Mouse (Mus musculus) urinary bladder, postnatal 36 days (tissue): ENCODE measurements around the gene Neb.

Source experiments
- DNase-seq, 2 experiments: peaks; one replicate each; pipeline ENCODE4 v3.0.0; 2022; ENCODE audit warnings: low spot score in 2 of 2, mixed read lengths in 1 of 2

Neb gene

DNA sequence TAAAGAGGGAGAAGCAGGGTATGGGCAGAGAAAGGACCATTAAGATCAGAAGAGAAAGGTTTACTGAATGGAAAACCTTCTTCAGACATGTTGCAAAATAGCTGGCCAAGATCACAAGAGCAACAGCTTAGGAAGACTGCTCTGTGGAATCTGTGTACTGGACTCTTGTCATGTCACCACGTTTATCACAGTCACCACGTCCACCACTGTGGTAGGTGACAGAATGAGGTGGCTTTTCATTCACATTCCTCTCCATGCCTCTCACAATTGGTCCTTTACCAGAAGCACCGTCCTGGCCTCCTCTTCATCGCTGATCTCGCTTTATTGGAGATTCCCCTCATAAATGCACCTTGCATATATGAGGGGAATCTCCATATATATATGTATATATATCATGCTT, 71.6 kb downstream of the Neb start:
- DNase-seq: no peak

DNA sequence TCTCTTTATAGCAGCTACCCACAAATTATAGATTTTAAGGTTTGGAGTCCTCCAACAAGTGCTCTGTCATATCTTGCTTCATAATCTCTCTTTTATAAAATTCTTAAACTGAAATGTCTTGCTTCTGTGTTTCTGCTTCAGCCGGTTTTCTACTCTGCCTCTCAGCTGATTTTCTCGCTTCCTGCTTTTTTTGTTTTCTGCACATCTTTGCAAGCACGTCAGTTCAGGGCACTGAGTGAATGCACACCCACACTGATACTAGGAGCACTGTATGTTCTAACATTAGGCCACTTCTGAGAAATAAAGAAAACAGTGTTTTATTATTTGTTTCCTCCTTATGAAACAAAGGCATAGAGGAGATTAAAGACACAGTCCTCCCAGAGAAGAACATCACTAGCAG, 73.7 kb downstream of the Neb start:
- DNase-seq: no peak

DNA sequence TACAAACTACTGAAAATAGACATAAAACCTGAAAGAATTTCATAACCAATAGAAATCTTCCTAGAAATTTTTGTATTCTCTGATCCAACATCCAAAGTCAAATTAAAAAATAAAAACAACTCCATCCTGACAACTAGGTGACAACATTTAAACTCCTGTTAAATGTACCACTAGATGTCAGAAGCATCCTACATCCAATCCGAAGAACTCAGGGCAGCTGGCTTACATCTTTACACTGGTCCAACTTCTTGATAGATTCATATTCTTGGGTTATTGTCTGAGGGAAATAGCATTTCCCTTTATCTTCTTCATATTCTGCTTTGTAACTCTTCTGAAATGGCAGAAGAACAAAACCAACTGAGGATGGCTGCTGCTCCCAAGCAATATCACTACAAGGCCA, 74.9 kb downstream of the Neb start:
- no peak for DNase-seq

DNA sequence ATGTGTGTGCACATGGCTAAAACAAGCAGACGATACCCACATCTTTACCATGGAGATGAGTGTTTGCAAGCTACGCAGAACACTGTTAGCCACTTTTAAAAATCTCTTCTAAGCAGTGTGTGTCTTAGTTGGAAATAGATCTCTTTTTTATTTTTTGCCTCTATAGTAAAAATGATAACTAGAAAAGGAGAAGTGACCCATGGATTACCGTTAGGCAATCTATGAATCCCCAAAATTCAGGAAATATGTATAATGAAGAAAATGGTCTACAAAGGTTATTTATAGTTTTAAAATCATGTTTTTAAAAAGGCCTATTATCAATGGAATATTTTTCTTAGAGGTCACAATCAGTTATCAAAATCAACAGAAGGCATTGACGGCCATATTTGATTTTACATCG, 80.3 kb downstream of the Neb start:
- no peak for DNase-seq

DNA sequence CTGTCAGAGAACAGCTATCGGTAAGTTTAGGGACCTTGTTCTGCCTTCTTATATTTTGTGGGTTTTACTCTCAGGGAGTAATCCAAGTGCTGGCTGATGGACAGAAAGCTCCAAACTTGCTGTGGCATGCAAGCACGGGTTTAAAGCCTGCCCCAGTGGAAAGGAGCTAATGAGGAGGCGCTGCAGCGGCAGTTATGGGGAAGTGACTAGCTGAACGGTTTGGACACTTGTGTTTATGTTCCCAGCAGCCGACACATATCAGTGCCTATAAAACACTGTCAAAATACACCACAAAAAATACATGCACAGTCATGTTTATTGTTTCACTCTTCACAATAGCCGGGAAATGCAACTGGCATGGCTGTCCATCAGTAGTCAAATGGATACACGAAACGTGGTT, 81.5 kb downstream of the Neb start:
- no peak for DNase-seq

DNA sequence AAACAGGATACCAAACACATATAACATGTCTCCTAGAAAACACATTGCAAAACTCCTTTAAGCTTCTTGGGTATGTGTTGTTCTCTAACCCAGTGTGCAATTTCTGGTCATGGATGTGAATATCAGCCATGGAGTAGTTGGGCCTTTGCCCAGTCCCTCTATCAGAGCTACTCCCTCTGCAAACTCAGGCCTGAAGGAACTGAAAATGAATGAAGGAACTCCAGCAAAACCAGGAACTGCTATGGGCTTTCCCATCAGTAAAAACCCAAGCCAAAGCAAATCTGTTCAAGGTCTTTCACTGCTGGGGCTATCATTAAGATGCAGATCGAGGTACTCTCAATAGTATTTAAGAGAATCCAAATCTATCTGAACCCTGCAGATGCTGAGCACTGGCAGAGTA, 90.8 kb downstream of the Neb start:
- no peak for DNase-seq

DNA sequence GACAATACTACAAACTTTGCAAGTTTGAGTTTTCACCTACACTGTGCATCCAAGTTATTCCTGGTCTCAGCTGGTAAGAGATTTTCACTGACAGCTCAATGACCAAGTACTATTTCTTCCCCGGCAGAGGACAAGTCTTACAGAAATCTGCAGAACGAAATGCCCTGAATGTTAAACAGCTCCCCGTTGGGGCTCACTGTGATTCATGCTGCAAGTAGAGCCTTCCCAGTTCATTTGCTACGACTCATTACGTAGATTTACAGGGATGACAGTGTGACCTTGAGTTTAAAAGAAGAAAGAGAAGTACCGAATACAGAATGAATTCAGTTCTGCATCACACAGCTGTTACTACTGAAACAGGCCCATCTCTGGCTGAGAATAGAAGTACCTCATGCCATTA, 91.9 kb downstream of the Neb start:
- DNase-seq: no peak

DNA sequence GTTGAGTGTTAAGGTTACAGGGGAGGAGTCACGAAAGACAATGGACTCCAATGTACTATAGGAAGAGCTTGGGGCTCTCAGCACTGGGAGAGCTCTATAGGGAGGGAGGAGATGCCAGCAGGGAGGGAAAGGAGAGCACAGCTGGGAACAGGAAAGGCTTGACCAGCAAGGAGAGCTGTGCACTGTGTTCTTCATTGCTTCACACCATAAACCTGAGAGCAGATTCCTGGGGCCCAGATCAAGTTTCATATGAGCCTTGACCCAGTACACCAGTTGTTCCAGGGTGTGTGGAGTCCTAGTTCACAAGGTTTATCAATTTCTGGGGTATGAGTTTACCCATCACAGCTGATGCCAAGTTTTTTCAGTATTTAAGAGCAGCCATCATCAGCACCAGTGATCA, 106.1 kb downstream of the Neb start:
- no peak for DNase-seq

DNA sequence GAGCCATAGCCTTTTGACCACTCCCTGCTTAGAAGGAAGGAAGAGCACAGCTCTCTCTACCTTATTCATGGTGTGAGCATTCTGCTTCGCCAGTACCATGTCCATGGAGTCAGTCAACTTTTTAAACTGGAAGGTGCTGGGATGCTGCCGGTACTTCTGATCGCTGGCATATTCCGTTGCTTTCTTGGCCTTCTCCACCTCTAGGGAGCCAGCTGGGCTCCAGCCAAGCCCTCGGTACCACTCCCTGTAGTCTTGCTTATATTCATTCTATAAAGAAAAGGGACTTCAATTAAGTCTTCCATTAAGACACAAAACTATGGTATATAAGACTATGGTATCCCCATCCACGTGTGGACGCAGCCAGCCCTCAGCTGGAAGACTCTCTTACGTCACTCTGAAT, 107.4 kb downstream of the Neb start:
- DNase-seq: no peak

DNA sequence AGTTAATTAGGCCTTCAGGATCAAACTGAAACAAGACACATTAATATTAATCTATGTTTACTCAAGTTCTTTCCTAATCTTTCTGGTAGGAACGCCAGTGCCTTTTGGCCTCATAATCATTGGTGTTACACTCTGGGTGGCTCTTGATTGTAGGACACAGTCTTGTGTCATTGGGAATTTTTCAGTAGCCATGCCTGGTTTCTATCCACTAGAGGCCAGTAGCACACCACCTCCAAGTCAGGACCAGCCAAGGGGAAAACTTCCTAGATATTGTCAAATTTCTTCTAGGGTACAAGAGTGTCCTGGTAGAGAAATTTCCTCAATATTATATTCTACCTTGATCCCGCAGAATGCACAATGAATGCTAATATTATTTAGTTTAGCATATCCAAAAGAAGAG, 116.1 kb downstream of the Neb start:
- peak in 1 of 2 experiments; percentile 42 for DNase-seq

DNA sequence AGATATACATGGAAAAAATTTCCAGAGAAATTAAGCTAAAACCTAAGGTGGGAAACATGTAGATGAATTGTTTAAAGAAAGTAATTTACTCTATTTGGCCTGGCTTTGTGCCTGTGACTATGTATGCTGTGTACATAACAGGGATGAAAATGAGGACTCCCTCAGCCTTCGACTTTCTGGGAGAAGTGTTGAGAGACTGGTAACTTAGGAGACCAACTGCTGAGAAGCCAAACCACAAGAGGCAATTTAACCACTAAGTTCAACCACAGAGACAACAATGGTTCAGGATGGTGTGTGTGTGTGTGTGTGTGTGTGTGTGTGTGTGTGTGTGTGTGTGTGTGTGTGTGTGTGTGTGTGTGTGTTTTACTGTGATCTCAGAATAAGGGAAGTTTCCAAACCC, 126.2 kb downstream of the Neb start:
- no peak for DNase-seq

DNA sequence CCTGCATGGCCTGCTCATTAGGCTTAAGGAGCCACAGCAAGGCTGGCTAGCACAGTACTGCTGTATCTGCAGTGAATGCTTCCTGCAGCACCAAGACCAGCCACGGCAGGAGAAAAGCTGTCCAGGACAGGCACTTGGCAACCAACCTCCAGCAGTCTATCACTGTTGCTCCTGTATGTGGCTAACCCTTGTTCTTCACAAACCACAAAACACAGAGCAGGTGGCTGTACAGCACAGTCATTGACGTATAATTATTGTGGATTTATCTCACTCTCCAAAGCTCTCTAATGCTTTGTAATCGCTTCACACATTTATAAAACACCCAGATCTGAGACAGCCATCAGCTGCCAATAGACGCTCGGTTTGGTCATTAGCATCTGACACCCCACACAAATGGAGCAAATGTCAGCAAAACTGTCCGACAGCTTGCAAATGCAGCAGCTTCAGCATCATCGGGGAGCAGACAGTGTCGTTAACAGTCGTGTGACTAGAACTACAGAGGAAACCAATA, 129.9 kb downstream of the Neb start:
- DNase-seq: no peak

DNA sequence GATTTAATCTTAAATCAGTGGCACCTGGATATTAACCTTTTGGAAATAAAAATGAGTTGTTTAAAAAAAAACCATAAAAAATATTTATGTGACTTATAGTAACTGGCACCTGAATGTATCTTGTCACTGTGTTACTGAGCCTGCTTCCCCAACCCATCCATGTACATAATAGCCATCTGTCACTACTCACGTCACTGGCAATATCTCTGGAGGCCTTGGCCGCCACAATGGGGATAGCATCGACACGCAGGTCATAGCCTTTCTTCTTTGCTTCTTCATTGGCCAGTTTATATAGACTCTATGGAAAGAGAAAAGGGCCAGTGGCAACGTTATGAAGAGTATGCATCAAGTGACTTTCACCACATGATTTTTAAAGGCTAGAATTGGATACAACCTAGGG, 133.2 kb downstream of the Neb start:
- DNase-seq: no peak

DNA sequence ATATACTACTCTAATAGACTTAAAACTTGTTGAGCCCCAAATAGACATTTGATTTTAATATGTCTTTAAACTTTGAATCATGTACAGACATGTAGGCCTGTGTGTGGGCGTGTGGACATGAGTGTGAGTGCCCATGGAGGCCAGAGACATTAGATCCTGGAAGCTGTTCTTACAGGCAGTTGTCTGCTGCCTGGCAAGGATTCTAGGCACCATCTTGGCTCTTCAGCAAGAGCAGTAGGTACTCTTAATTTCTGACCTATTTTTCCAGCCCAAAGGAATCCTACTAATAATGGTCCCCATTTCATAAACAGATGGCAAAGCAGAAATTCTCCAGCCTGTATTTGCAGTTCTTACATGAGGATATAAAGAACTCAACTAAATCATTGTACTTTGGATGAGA, 135.6 kb downstream of the Neb start:
- DNase-seq: no peak

DNA sequence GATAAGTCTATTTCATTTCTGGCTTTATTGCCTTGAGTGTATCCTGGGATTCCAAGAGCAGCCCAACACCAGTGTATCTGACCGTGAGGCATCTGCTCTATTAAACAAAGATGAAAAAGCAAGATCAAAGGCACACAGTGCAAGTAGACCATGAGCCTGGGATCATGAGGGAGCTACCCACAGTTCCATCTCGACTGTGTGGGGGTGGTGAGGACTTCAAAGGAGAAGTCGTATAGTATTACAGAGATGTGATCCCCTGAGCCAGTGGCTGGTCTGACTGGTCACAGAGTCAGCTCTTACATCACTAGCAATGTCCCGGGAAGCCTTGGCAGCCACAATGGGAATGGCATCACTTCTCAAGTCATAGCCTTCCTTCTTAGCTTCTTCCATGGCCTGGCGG, 140.4 kb downstream of the Neb start:
- no peak for DNase-seq

DNA sequence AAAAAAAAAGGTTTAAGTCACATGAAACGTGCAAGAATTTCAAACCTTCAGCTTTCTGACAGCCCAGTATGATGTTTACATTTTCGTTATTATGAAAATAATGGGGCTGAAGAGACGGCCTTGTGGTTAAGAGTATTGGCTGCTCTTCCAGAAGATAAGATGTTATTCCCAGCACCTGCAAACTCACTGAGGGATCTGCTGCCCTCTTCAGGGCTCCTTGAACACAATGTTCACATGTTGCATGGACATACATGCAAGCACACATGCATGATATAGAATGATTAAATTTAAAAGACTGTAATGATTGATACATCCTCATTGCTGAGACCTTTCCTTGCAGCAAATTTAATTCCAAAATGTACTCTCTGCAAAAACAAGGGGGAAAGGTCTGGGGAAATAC, 150.7 kb downstream of the Neb start:
- no peak for DNase-seq

DNA sequence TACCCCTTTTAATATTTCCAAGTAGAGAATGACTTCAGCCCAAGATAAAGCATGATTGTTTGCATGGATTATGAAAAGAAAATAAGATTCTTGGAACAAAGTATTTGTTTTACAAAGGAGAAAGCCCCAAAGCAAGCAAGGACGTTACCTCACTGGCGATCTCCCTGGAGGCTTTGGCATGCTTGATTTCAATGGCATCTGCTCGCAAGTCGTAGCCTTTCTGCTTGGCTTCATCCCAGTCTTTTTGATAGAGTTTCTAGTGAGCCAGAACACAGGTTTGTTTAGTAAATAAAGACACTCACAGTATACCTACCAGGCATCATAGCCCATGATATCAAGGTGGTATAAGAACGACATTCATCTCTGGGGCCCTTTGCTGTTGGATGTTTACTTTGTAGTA, 153.9 kb downstream of the Neb start:
- no peak for DNase-seq

DNA sequence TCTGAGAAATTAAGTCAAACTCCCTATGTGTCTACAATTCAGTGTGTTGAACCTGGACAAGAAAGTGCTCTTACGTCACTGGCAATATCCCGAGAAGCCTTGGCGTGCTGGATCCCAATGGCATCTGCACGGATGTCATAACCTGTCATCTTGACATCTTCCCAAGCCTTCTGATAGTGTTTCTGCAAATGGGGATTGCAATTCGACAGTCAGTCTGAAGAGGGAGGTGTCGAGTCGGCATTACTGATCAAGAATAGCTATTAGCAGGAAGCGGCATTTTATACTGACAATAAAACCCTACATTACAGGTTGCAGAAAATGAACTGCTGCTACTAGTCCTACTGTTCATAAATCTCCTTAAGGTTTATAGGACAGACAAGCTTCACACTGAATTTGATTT, 158.2 kb downstream of the Neb start:
- DNase-seq: no peak

DNA sequence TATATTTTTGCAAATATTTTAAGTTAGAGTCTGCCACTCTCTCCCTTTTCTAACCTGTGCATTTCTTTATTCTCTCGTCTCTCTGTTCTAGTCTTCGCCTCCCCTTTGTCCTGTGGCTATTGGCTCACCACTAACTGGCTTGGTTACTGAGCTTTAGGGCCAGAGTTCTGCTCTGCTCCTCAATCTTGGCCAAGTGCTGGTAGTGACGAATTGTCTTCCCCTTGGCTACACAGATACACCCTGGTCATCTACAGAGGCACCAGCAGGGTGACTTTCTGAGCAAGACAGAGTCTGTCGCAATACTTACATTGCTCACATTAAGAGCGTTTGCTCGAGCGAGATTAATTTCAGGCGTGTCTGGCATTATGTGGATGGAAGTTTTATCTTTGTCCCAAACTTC, 162.3 kb downstream of the Neb start:
- DNase-seq: no peak

DNA sequence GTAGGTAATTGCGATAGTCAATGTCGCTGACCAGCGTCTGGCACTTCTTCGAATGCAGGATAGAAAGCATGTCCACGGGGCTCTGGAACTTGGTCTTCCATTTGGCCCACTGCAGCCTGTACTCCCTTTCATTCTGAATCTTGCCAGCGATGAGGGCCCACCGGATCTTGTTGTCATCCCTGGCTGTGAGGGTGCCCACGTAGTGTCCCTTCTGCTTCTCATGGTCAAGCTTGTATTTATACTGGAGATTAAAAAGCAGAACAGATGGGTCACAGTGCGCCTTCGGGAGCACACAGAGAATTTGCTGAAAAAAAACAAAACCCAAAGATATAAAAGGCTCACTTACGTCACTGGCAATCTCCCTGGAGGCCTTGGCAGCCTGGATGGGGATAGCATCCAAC, 165.7 kb downstream of the Neb start:
- DNase-seq: no peak

DNA sequence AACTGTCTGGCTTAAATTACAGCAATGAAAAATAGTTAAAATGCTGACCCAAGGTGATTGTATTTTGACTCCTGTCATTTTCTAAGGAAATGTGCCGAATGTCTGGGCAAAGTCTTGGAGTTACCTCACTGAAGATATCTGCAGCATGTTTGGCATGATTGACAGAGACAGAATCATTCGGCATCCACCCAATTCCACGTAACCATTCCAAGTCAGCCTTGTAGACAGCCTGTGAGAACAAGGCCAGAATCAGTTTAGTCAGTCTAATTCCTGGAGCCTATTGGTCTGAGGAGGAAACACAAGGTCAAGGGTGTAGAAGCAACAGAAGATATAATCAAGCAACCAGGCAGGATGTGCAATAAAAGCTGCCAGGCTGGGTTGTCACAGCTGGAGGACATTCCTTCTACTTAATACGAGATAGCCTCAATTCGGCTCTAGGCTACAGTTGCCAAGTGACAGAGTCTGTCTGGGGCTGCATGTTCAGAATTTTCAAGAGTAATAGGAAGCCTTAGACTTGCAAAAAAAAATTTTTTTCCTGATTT, 166.8 kb downstream of the Neb start:
- DNase-seq: no peak

DNA sequence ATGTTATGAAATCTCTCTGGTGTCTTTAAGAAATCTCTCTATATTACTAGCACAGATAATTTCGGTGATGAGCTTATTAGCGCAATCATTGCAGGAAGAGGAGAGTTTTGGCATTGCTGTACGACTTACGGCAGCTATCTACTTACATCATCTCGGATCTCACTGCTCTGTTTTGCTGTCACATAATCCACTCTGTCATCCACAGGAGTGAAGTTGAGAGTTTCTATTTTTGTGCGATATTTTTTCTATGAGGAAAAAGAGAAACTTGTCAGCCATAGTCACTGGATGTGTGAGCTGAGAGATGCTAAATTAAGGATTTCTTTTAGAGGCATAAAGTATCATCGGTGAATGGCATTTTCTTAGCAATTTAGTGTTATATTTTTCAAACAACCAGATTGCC, 167.6 kb downstream of the Neb start:
- DNase-seq: no peak

DNA sequence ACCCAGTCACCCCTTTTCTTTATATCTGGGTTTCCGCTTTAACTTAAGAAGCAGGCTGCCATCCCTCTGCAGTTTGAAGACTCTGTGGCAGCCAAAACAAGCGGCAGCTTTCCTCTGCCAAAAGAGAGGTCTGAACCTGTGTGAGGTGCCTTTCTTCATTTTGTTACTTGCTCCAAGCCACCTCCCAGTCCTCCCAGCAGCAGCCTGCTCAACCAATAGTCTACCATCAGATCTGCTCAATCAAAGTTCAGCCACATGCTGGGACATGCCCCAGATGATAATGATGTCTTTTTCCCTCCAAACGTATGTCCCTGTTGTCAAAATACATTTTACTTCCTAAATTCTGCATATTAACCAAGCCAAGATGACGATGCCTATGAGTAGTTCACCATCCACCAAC, 173.3 kb downstream of the Neb start:
- DNase-seq: no peak

DNA sequence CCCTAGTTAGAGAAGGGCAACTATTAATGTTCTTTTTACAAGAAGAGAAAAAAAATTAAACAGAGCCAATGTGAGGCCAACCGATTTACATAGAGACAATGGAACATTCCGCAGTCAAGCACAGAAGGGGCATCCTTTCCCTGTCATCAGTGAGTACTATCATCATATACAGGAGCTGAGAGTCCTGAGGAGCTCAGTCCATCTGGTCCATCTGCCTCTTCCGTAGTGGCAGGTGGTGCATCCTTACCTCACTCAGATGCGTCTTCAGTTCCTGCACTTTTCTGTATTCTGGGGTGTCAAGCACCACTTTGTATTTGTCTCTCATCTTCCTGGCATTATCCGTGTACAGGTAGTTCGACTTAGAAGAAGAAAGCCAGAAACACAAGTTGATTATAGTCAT, 184.6 kb downstream of the Neb start:
- no peak for DNase-seq

DNA sequence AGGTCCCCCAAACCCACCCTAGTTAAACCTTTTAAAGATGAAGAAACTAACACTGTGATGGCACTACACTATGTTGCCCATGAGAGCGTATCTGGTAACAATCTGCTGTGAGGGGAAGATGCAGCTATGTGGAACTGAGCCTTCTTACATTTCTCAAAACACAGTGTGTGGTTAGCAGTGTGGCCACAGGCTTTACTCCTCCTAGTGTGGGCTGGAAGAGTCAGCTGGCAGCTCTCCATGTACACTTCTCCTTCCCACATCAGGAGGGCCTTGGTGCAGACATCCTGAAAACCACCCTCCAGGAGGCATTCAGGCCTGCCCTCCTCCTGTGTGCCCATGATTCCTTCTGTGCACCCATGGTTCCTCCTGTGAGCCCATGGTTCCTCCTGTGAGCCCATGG, 198.6 kb downstream of the Neb start:
- DNase-seq: no peak
